Mouse (Mus musculus) testis, postnatal 14 days (tissue): ENCODE results near the gene Ezr.
"Not testable (repeated sequence)": the region's sequence is repeated elsewhere in the genome, so short reads cannot be mapped to it uniquely, and the experiment has no call there.

Source experiments
- DNase-seq: peaks from one replicate; pipeline ENCODE4 v3.0.0; 2021; ENCODE audit warnings: low spot score

Ezr gene

DNA sequence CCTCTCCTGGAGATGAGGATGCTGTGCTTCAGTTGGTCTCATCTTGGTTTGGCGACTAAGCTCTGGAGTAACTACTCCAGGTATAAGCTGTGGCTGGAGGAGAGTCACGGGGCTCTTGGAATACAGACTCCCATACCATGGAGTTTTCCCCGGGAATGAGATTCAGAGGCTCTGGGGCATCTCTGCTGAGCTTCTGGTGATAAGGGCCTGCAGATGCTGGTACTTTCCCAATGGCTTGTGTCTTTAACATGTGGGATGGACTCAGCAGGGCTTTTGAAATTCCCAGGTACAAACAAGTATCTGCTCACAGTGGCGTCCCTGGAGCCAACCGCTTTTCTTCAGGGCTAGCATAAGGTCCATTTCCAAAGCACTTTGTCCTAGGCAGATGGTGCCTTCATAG is 75.2 kb downstream of the Ezr start:
- peak; percentile 32 for DNase-seq

DNA sequence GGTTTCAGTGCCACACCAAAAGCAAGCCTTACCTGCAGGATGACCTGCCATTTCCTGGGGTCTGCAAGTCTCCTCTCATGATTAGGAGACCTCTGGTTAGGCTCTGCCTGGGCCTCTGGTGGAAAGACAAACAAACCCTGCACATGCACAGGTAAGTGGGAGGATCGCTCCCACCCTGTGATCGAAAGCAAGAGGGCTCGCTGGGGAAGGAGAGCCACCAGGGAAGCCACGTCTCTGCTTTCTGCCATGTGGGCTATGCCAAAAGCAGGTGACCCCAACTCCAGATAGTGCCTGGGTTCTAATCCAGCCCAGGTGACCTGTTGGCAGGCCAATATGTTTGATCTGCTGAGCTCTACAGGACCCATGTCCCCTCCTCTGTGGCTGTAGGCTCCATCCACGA is 76.1 kb downstream of the Ezr start:
- not testable (repeated sequence) for DNase-seq

- DNase-seq = not testable (repeated sequence)
Observed at GRCm38 (mm10) chr17:6703381-6704270, 79.0 kb downstream of the Ezr start.

- DNase-seq = not testable (repeated sequence)
Observed at GRCm38 (mm10) chr17:6702625-6703221, 79.9 kb downstream of the Ezr start.

- not testable (repeated sequence) for DNase-seq
Observed at GRCm38 (mm10) chr17:6700077-6700476, 82.5 kb downstream of the Ezr start.

- DNase-seq = not testable (repeated sequence)
Observed at GRCm38 (mm10) chr17:6699502-6699901, 83.1 kb downstream of the Ezr start.

GRCm38 (mm10) chr17:6697224-6697775 is 85.3 kb downstream of the Ezr start:
- DNase-seq = peak; percentile 50

GRCm38 (mm10) chr17:6696521-6696920 is 86.1 kb downstream of the Ezr start:
- DNase-seq = not testable (repeated sequence)

GRCm38 (mm10) chr17:6695712-6696111 is 86.9 kb downstream of the Ezr start:
- not testable (repeated sequence) for DNase-seq

- DNase-seq = peak; percentile 76
Observed at GRCm38 (mm10) chr17:6691596-6691995, 91.0 kb downstream of the Ezr start.

DNA sequence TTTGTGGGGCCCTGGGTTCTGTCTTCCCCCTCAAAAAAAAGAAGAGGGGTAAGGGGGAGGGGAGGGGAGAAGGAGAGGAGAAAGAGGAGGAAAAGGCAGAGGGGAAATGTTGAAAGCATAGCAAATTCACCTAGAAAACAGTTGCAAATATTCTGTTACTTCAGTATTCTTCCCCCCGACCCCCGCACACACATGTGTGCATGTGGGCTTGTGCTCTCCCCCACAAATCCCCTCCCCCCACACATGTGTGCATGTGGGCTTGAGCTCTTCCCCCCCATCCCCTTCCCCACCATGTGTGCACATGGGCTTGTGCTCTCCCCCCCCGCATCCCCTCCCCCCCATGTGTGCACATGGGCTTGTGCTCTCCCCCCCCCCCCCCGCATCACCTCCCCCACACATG is 93.2 kb downstream of the Ezr start:
- not testable (repeated sequence) for DNase-seq
